Mouse (Mus musculus): Measurements from ENCODE around the gene Ngf. TPM values are rescaled to one million over a fixed set of nuclear protein-coding genes. Genes with fewer than 3 reads are reported as not detected.

Gene Ngf
- polyA plus RNA-seq, 2 experiments: 0.25 to 0.52 TPM

GRCm38 (mm10) chr3:102490393-102491123, 20.8 kb downstream of the Ngf start:
- H3K4me3 ChIP-seq (ENCODE audit: insufficient read depth in 1 of 2, low read depth in 2 of 2, low read length in 2 of 2): no peak overlapping the region
- DNase-seq (ENCODE audit: low read depth in 3 of 3, low spot score in 3 of 3): no peak
- no peaks in the 10 kb centered on the region for H3K27me3 ChIP-seq (ENCODE audit: control insufficient read depth, insufficient read depth, low read length)
- no peak overlapping the region for H3K9ac ChIP-seq (replicated peaks)
- no peaks in the 10 kb centered on the region for H3K9me3 ChIP-seq (ENCODE audit: control insufficient read depth, low read length)
- H3K4me2 ChIP-seq (ENCODE audit: low read depth): no peak overlapping the region
- no peaks in the 10 kb centered on the region for H3K4me1 ChIP-seq (replicated peaks; ENCODE audit: control insufficient read depth in 2 of 2, insufficient read depth in 2 of 2, low read length in 1 of 2)
- H3K27ac ChIP-seq: no peak overlapping the region
- WGBS (ENCODE audit: insufficient replicate concordance): 52% methylated on average over 14 of the region's 14 CpGs
- H3K36me3 ChIP-seq (replicated peaks; ENCODE audit: control insufficient read depth, insufficient read depth, low read depth): no peaks in the 10 kb centered on the region
- TF ChIP-seq CTCF (IDR thresholded peaks at IDR 0.05; ENCODE audit: low read depth) (no peak), EP300 (IDR thresholded peaks at IDR 0.05; ENCODE audit: low read depth) (no peak)
- no peak for ATAC-seq (ENCODE audit: insufficient read depth)

DNA sequence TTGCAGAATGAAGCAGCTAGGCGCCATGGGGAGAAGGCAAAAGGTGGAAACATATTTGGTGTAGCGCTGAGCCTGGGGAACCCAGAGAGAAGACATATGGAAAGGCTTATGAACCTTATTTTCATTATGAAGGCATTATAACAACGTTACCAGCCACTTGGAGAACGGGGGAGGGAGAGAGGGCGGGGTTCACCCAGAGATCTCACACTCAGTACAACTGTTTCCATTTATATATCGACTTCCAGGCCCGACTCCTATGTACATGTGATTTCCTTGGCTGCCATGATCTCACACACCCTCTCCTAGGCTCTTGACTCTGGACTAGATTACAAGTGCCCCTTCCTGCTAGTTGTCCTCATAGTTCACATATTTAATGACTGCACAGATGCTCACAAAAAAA, 28.4 kb downstream of the Ngf start:
- no peak overlapping the region for H3K27ac ChIP-seq
- no peaks in the 10 kb centered on the region for H3K4me1 ChIP-seq (replicated peaks; ENCODE audit: control insufficient read depth in 2 of 2, insufficient read depth in 2 of 2, low read length in 1 of 2)
- H3K4me2 ChIP-seq (ENCODE audit: low read depth): no peak overlapping the region
- WGBS (ENCODE audit: insufficient replicate concordance): 65% methylated on average over 7 of the region's 7 CpGs
- ATAC-seq (ENCODE audit: insufficient read depth): no peak
- TF ChIP-seq EP300 (IDR thresholded peaks at IDR 0.05; ENCODE audit: low read depth) (no peak), CTCF (IDR thresholded peaks at IDR 0.05; ENCODE audit: low read depth) (no peak)
- H3K36me3 ChIP-seq (replicated peaks; ENCODE audit: control insufficient read depth, insufficient read depth, low read depth): no peaks in the 10 kb centered on the region
- H3K27me3 ChIP-seq (ENCODE audit: control insufficient read depth, insufficient read depth, low read length): no peaks in the 10 kb centered on the region
- DNase-seq (ENCODE audit: low read depth in 3 of 3, low spot score in 3 of 3): no peak
- no peak overlapping the region for H3K9ac ChIP-seq (replicated peaks)
- H3K4me3 ChIP-seq (ENCODE audit: insufficient read depth in 1 of 2, low read depth in 2 of 2, low read length in 2 of 2): no peak overlapping the region
- H3K9me3 ChIP-seq (ENCODE audit: control insufficient read depth, low read length): no peaks in the 10 kb centered on the region

GRCm38 (mm10) chr3:102498931-102499330, 29.2 kb downstream of the Ngf start:
- ATAC-seq (ENCODE audit: insufficient read depth) (no peak), DNase-seq (ENCODE audit: low read depth in 3 of 3, low spot score in 3 of 3) (no peak)
- no peak overlapping the region for H3K9ac ChIP-seq (replicated peaks)
- WGBS (ENCODE audit: insufficient replicate concordance): 56% methylated on average over 6 of the region's 6 CpGs
- no peaks in the 10 kb centered on the region for H3K9me3 ChIP-seq (ENCODE audit: control insufficient read depth, low read length)
- H3K27ac ChIP-seq: no peak overlapping the region
- no peak overlapping the region for H3K4me3 ChIP-seq (ENCODE audit: insufficient read depth in 1 of 2, low read depth in 2 of 2, low read length in 2 of 2)
- no peak overlapping the region for H3K4me2 ChIP-seq (ENCODE audit: low read depth)
- H3K36me3 ChIP-seq (replicated peaks; ENCODE audit: control insufficient read depth, insufficient read depth, low read depth): no peaks in the 10 kb centered on the region
- no peaks in the 10 kb centered on the region for H3K4me1 ChIP-seq (replicated peaks; ENCODE audit: control insufficient read depth in 2 of 2, insufficient read depth in 2 of 2, low read length in 1 of 2)
- TF ChIP-seq CTCF (IDR thresholded peaks at IDR 0.05; ENCODE audit: low read depth) (no peak), EP300 (IDR thresholded peaks at IDR 0.05; ENCODE audit: low read depth) (no peak)
- no peaks in the 10 kb centered on the region for H3K27me3 ChIP-seq (ENCODE audit: control insufficient read depth, insufficient read depth, low read length)

- ATAC-seq (ENCODE audit: insufficient read depth) (no peak), DNase-seq (ENCODE audit: low read depth in 3 of 3, low spot score in 3 of 3) (no peak)
- Histone ChIP-seq H3K27me3 (ENCODE audit: control insufficient read depth, insufficient read depth, low read length) (no peaks in the 10 kb centered on the region), H3K9ac (replicated peaks) (no peak overlapping the region), H3K36me3 (replicated peaks; ENCODE audit: control insufficient read depth, insufficient read depth, low read depth) (no peaks in the 10 kb centered on the region), H3K27ac (no peak overlapping the region), H3K9me3 (ENCODE audit: control insufficient read depth, low read length) (no peaks in the 10 kb centered on the region), H3K4me3 (ENCODE audit: insufficient read depth in 1 of 2, low read depth in 2 of 2, low read length in 2 of 2) (no peak overlapping the region), H3K4me2 (ENCODE audit: low read depth) (no peak overlapping the region), H3K4me1 (replicated peaks; ENCODE audit: control insufficient read depth in 2 of 2, insufficient read depth in 2 of 2, low read length in 1 of 2) (no peaks in the 10 kb centered on the region)
- 48% methylated on average over 2 of the region's 2 CpGs for WGBS (ENCODE audit: insufficient replicate concordance)
- TF ChIP-seq EP300 (IDR thresholded peaks at IDR 0.05; ENCODE audit: low read depth) (no peak), CTCF (IDR thresholded peaks at IDR 0.05; ENCODE audit: low read depth) (no peak)
These were observed 30.3 kb downstream of the Ngf start for GRCm38 (mm10) chr3:102500031-102500430.

DNA sequence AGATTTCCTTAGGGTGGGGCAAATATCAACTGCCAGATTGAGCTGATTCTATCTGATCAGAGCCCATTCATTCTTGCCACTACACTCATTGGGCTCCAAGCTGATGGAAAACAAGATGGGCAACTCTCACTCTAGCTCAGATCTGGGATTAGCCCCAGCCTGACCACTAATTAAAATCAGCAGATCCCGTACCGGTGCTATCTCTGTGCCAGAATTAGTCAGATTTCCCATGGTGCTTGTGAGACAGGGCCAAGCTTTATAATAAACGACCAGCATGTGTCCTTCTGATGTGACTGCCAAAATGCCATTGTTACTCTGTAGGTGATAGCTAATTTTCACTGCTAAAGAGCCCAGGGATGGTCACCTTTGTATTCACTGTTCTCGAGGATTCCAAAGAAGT, 31.5 kb downstream of the Ngf start:
- ATAC-seq (ENCODE audit: insufficient read depth): no peak
- WGBS (ENCODE audit: insufficient replicate concordance): 59% methylated on average over 4 of the region's 4 CpGs
- no peak overlapping the region for H3K9ac ChIP-seq (replicated peaks)
- no peaks in the 10 kb centered on the region for H3K4me1 ChIP-seq (replicated peaks; ENCODE audit: control insufficient read depth in 2 of 2, insufficient read depth in 2 of 2, low read length in 1 of 2)
- TF ChIP-seq EP300 (IDR thresholded peaks at IDR 0.05; ENCODE audit: low read depth) (no peak), CTCF (IDR thresholded peaks at IDR 0.05; ENCODE audit: low read depth) (no peak)
- no peak overlapping the region for H3K4me3 ChIP-seq (ENCODE audit: insufficient read depth in 1 of 2, low read depth in 2 of 2, low read length in 2 of 2)
- no peak overlapping the region for H3K4me2 ChIP-seq (ENCODE audit: low read depth)
- no peaks in the 10 kb centered on the region for H3K27me3 ChIP-seq (ENCODE audit: control insufficient read depth, insufficient read depth, low read length)
- no peaks in the 10 kb centered on the region for H3K36me3 ChIP-seq (replicated peaks; ENCODE audit: control insufficient read depth, insufficient read depth, low read depth)
- H3K27ac ChIP-seq: no peak overlapping the region
- DNase-seq (ENCODE audit: low read depth in 3 of 3, low spot score in 3 of 3): no peak
- H3K9me3 ChIP-seq (ENCODE audit: control insufficient read depth, low read length): no peaks in the 10 kb centered on the region
